Mouse (Mus musculus): ENCODE measurements around the gene Scn2b. TPM values are rescaled to one million over a fixed set of nuclear protein-coding genes. Genes with fewer than 3 reads are reported as not detected.

Scn2b gene
- polyA plus RNA-seq, 1 experiment from 2014 or later, result 0.84 TPM

GRCm38 (mm10) chr9:45136442-45137169 lies 19.0 kb downstream of the Scn2b start:
- Histone ChIP-seq H3K4me3 (ENCODE audit: low read depth, low read length) (no peak overlapping the region), H3K9me3 (ENCODE audit: control insufficient read depth, low read length) (no peaks in the 10 kb centered on the region), H3K36me3 (ENCODE audit: control insufficient read depth, insufficient read depth, low read length) (no peaks in the 10 kb centered on the region), H3K4me2 (replicated peaks; ENCODE audit: low read depth) (no peak overlapping the region), H3K27ac (replicated peaks) (no peak overlapping the region), H3K27me3 (ENCODE audit: control insufficient read depth, insufficient read depth, low read length) (no peaks in the 10 kb centered on the region; the same call in 1 of the 2 replicates), H3K4me1 (replicated peaks; ENCODE audit: control insufficient read depth, insufficient read depth) (0 out of 2 replicates have a peak, but pooled peaks cover 3% of the 10 kb centered on the region), H3K9ac (ENCODE audit: low read length) (no peak overlapping the region)
- peak; percentile 35 for DNase-seq (ENCODE audit: low spot score)
- ATAC-seq (ENCODE audit: low FRiP score, low TSS enrichment), result no peak
- no peak for TF ChIP-seq CTCF (IDR thresholded peaks at IDR 0.05; ENCODE audit: low read depth)
- TF ChIP-seq EP300 (optimal IDR thresholded peaks at IDR 0.05), result no peak
- 26% methylated on average over 7 of the region's 7 CpGs for WGBS

- no peak for TF ChIP-seq CTCF (IDR thresholded peaks at IDR 0.05; ENCODE audit: low read depth)
- no peak for TF ChIP-seq EP300 (optimal IDR thresholded peaks at IDR 0.05)
- Histone ChIP-seq H3K4me3 (ENCODE audit: low read depth, low read length) (peak within 1 kb of the TSS; percentile 51), H3K27me3 (ENCODE audit: control insufficient read depth, insufficient read depth, low read length) (no peaks in the 10 kb centered on the region; the same call in 1 of the 2 replicates), H3K4me2 (replicated peaks; ENCODE audit: low read depth) (peak within 1 kb of the TSS; percentile 84), H3K9ac (ENCODE audit: low read length) (peak within 1 kb of the TSS; percentile 47), H3K36me3 (ENCODE audit: control insufficient read depth, insufficient read depth, low read length) (no peaks in the 10 kb centered on the region), H3K4me1 (replicated peaks; ENCODE audit: control insufficient read depth, insufficient read depth) (0 out of 2 replicates have a peak, but pooled peaks cover 3% of the 10 kb centered on the region), H3K9me3 (ENCODE audit: control insufficient read depth, low read length) (no peaks in the 10 kb centered on the region), H3K27ac (replicated peaks) (no peak within 1 kb of the TSS)
- DNase-seq (ENCODE audit: low spot score) (peak; percentile 51), ATAC-seq (ENCODE audit: low FRiP score, low TSS enrichment) (no peak; the same call in 1 of the 2 replicates)
- WGBS, result under 1% methylated on average over 63 of the region's 76 CpGs
Observed at GRCm38 (mm10) chr9:45138191-45139032, 20.8 kb downstream of the Scn2b start, which contains the start of gene Scn4b. TSS of gene Scn4b (plus strand) at chr9:45138395.

GRCm38 (mm10) chr9:45139082-45139481 lies 21.5 kb downstream of the Scn2b start:
- no peak for TF ChIP-seq EP300 (optimal IDR thresholded peaks at IDR 0.05)
- no peak for TF ChIP-seq CTCF (IDR thresholded peaks at IDR 0.05; ENCODE audit: low read depth)
- peak overlapping the region; percentile 47; the same call in 1 of the 2 replicates for H3K9ac ChIP-seq (ENCODE audit: low read length)
- H3K27ac ChIP-seq (replicated peaks), result no peak overlapping the region
- H3K9me3 ChIP-seq (ENCODE audit: control insufficient read depth, low read length), result no peaks in the 10 kb centered on the region
- DNase-seq (ENCODE audit: low spot score), result no peak
- H3K36me3 ChIP-seq (ENCODE audit: control insufficient read depth, insufficient read depth, low read length), result no peaks in the 10 kb centered on the region
- 0 out of 2 replicates have a peak, but pooled peaks cover 3% of the 10 kb centered on the region for H3K4me1 ChIP-seq (replicated peaks; ENCODE audit: control insufficient read depth, insufficient read depth)
- H3K4me2 ChIP-seq (replicated peaks; ENCODE audit: low read depth), result peak overlapping the region; percentile 84
- H3K27me3 ChIP-seq (ENCODE audit: control insufficient read depth, insufficient read depth, low read length), result no peaks in the 10 kb centered on the region; the same call in 1 of the 2 replicates
- peak overlapping the region; percentile 51 for H3K4me3 ChIP-seq (ENCODE audit: low read depth, low read length)
- 10% methylated on average over 7 of the region's 7 CpGs for WGBS
- no peak for ATAC-seq (ENCODE audit: low FRiP score, low TSS enrichment)

- Histone ChIP-seq H3K9ac (ENCODE audit: low read length) (no peak overlapping the region), H3K36me3 (ENCODE audit: control insufficient read depth, insufficient read depth, low read length) (no peaks in the 10 kb centered on the region), H3K27ac (replicated peaks) (no peak overlapping the region), H3K4me2 (replicated peaks; ENCODE audit: low read depth) (no peak overlapping the region), H3K4me3 (ENCODE audit: low read depth, low read length) (no peak overlapping the region), H3K4me1 (replicated peaks; ENCODE audit: control insufficient read depth, insufficient read depth) (0 out of 2 replicates have a peak, but pooled peaks cover 3% of the 10 kb centered on the region), H3K9me3 (ENCODE audit: control insufficient read depth, low read length) (no peaks in the 10 kb centered on the region), H3K27me3 (ENCODE audit: control insufficient read depth, insufficient read depth, low read length) (peaks cover 3% of the 10 kb centered on the region; the same call in 1 of the 2 replicates)
- 68% methylated on average over 7 of the region's 7 CpGs for WGBS
- ATAC-seq (ENCODE audit: low FRiP score, low TSS enrichment) (no peak), DNase-seq (ENCODE audit: low spot score) (no peak)
- TF ChIP-seq CTCF (IDR thresholded peaks at IDR 0.05; ENCODE audit: low read depth) (no peak), EP300 (optimal IDR thresholded peaks at IDR 0.05) (no peak)
Observed at GRCm38 (mm10) chr9:45140945-45141344, 23.4 kb downstream of the Scn2b start.

- DNase-seq (ENCODE audit: low spot score) (no peak), ATAC-seq (ENCODE audit: low FRiP score, low TSS enrichment) (no peak)
- TF ChIP-seq EP300 (optimal IDR thresholded peaks at IDR 0.05) (no peak), CTCF (IDR thresholded peaks at IDR 0.05; ENCODE audit: low read depth) (no peak)
- 46% methylated on average over 3 of the region's 3 CpGs for WGBS
- Histone ChIP-seq H3K27ac (replicated peaks) (no peak overlapping the region), H3K9me3 (ENCODE audit: control insufficient read depth, low read length) (no peaks in the 10 kb centered on the region), H3K27me3 (ENCODE audit: control insufficient read depth, insufficient read depth, low read length) (peaks cover 3% of the 10 kb centered on the region; the same call in 1 of the 2 replicates), H3K36me3 (ENCODE audit: control insufficient read depth, insufficient read depth, low read length) (no peaks in the 10 kb centered on the region), H3K9ac (ENCODE audit: low read length) (no peak overlapping the region), H3K4me2 (replicated peaks; ENCODE audit: low read depth) (no peak overlapping the region), H3K4me1 (replicated peaks; ENCODE audit: control insufficient read depth, insufficient read depth) (0 out of 2 replicates have a peak, but pooled peaks cover 3% of the 10 kb centered on the region), H3K4me3 (ENCODE audit: low read depth, low read length) (no peak overlapping the region)
Observed at GRCm38 (mm10) chr9:45142686-45143085, 25.1 kb downstream of the Scn2b start.

Measured in stomach, postnatal 0 days (tissue).